In genomic region chr4:53158634-53159033, GRCm38 (mm10) we compare ENCODE assay signal across 8 mouse cellular contexts. TPM values are rescaled to one million over a fixed set of nuclear protein-coding genes. Genes with fewer than 3 reads are reported as not detected.
DNase-seq lines count a peak whose midpoint lies in the region; ATAC-seq and TF ChIP-seq lines count a peak whose summit lies in the region.

No protein-coding gene starts in this region.

- peak overlapping the region; percentile 79 for H3K4me3 ChIP-seq in heart, embryonic 13.5 days
- H3K4me3 ChIP-seq in liver, embryonic 12.5 days = peak overlapping the region; percentile 62

- no peaks in the 10 kb centered on the region for H3K27me3 ChIP-seq in heart, embryonic 13.5 days (replicated peaks)
- peaks cover 24% of the 10 kb centered on the region for H3K27me3 ChIP-seq in liver, embryonic 12.5 days (replicated peaks)
- no peaks in the 10 kb centered on the region for H3K27me3 ChIP-seq in splenic B cell, adult 2 months (ENCODE audit: control insufficient read depth, insufficient read depth, low read length, poor library complexity, severe bottlenecking)

- peak; percentile 54 for TF ChIP-seq CTCF in brain, embryonic 14.5 days (IDR thresholded peaks at IDR 0.05; ENCODE audit: borderline replicate concordance, extremely low read depth, insufficient read depth, insufficient read length)

- H3K9ac ChIP-seq in heart, embryonic 13.5 days = peak overlapping the region; percentile 87
- H3K9ac ChIP-seq in liver, embryonic 12.5 days = 0 out of 2 replicates have a peak overlapping the region, but pooled peaks have one; percentile 27

- no peaks in the 10 kb centered on the region for H3K36me3 ChIP-seq in heart, embryonic 13.5 days
- no peaks in the 10 kb centered on the region for H3K36me3 ChIP-seq in liver, embryonic 12.5 days
- peaks cover under 1% of the 10 kb centered on the region; the same call in 1 of the 2 replicates for H3K36me3 ChIP-seq in splenic B cell, adult 2 months (ENCODE audit: control insufficient read depth, insufficient read depth, low read length, poor library complexity, severe bottlenecking)

- no peaks in the 10 kb centered on the region for H3K9me3 ChIP-seq in heart, embryonic 13.5 days
- H3K9me3 ChIP-seq in liver, embryonic 12.5 days (replicated peaks) = no peaks in the 10 kb centered on the region

- peaks cover 18% of the 10 kb centered on the region for H3K4me1 ChIP-seq in heart, embryonic 13.5 days
- H3K4me1 ChIP-seq in liver, embryonic 12.5 days = peaks cover 22% of the 10 kb centered on the region

- DNase-seq in CD4-positive helper T cell, adult 2 months (ENCODE audit: low read depth, low spot score) = peak; percentile 73
- DNase-seq in brain, embryonic 14.5 days (ENCODE audit: low read depth) = peak; percentile 74
- peak; percentile 95 for DNase-seq in kidney, postnatal 10 days
- DNase-seq in naive thymus-derived CD4-positive, alpha-beta T cell, adult 2 months (ENCODE audit: low read depth) = peak; percentile 83
- DNase-seq in splenic B cell, adult 2 months (ENCODE audit: low read depth, low spot score) = peak; percentile 92

- ATAC-seq in erythroid progenitor cell, adult 5-6 weeks (replicated peaks; ENCODE audit: low FRiP score, poor library complexity, severe bottlenecking) = peak; percentile 77
- ATAC-seq in heart, embryonic 13.5 days (ENCODE audit: extremely low read depth, insufficient number of reproducible peaks, low FRiP score, low TSS enrichment) = peak; percentile 75; the same call in 1 of the 2 replicates
- ATAC-seq in liver, embryonic 12.5 days = peak; percentile 74

- under 1% methylated on average over 18 of the region's 18 CpGs for WGBS in heart, embryonic 13.5 days
- 1% methylated on average over 18 of the region's 18 CpGs for WGBS in liver, embryonic 12.5 days (ENCODE audit: insufficient replicate concordance)

- peak overlapping the region; percentile 46; the same call in 1 of the 2 replicates for H3K27ac ChIP-seq in heart, embryonic 13.5 days (replicated peaks)
- no peak overlapping the region for H3K27ac ChIP-seq in liver, embryonic 12.5 days

- no peak for TF ChIP-seq POLR2A in brain, embryonic 14.5 days (IDR thresholded peaks at IDR 0.05; ENCODE audit: borderline replicate concordance, extremely low read depth, insufficient read depth, insufficient read length, poor library complexity, severe bottlenecking)

- H3K4me2 ChIP-seq in heart, embryonic 13.5 days = peak overlapping the region; percentile 96
- H3K4me2 ChIP-seq in liver, embryonic 12.5 days = peak overlapping the region; percentile 84

RNA-seq across cellular contexts. Expression of gene Abca1, which starts 1.1 kb away (rescaled TPM):
- polyA plus RNA-seq in brain, embryonic 14.5 days (2012; rRNA removed) = 9.1 and 15.9 TPM in 2 replicates
- 1.3 and 3.2 TPM in 2 replicates for total RNA-seq in erythroid progenitor cell, adult 5-6 weeks (2015; ENCODE audit: low replicate concordance)
- total RNA-seq in erythroid progenitor cell, adult 5-6 weeks (2017; ENCODE audit: low replicate concordance) = 2.8 and 4.5 TPM in 2 replicates
- 3.3 and 3.6 TPM in 2 replicates for polyA plus RNA-seq in heart, embryonic 13.5 days (2015; fragmentation: Nextera tagmentation; extraction: Ambion mirVana)
- 9.8 and 10.1 TPM in 2 replicates for polyA plus RNA-seq in liver, embryonic 12.5 days (2016; fragmentation: Nextera tagmentation; extraction: Ambion mirVana)
